Mouse (Mus musculus): Measurements from ENCODE around the gene Gm3055.
"Not testable (repeated sequence)": the region's sequence is repeated elsewhere in the genome, so short reads cannot be mapped to it uniquely, and the experiment has no call there.

Gene Gm3055

GRCm38 (mm10) chr10:81770506-81771403, at the start of gene Gm3055:
TSS of gene Gm3055 (minus strand) at chr10:81771161.
- not testable (repeated sequence) for DNase-seq (ENCODE audit: low spot score in 2 of 2)

DNA sequence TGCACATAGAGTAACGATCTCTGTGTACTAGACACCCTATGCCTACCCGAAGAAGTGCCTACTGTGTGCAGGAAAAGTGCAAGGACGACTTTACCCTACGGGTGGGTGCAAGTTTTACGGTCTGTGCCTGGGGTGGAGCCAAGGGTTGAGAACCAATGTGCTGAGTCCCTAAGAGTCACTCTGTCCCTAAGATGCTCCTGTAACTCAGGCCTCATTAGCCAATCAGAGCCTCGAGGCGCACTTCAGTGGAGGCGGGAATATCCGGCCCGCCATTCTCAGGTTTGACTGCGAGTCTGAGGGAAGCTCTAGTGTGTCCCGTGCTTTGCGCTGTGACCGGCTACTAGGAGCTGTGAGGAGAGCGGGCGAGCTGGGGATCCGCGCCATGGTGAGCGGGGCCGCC, 40.9 kb upstream of the Gm3055 start, which contains the start of gene Gm4767:
Gm4767 (plus strand) TSS at position 288 of the 400 bp plus-strand sequence.
- DNase-seq (ENCODE audit: low spot score in 2 of 2), result not testable (repeated sequence)

DNA sequence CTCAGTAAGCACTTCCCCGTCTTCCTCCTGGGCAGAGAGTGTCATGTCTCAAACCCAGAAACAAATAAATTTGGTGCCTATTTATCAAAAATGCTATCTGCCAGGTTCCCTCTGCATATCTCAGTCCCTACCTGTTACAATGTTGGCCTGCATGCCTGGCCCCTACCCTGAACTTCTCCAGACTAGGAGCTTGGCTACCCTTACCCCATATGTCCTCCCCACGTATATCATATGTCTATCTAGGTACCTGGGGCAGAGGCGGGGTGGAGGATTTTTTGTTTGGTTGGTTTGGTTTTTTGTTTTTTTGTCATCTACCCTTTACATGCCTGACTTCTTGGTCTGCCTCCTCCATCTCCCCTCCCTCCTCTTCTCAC, 430 bp upstream of the Gm3055 start:
- DNase-seq (ENCODE audit: low spot score in 2 of 2), result not testable (repeated sequence)

GRCm38 (mm10) chr10:81704531-81705301, 66.2 kb downstream of the Gm3055 start, which contains the start of gene Zfp433:
TSS of gene Zfp433 (plus strand) at chr10:81704825.
- DNase-seq (ENCODE audit: low spot score in 2 of 2), result not testable (repeated sequence)
